Mouse (Mus musculus) MEL (cell line): ENCODE measurements around the gene Serpinf1. TPM values are rescaled to one million over a fixed set of nuclear protein-coding genes. Genes with fewer than 3 reads are reported as not detected.

ENCODE experiments used
- DNase-seq: peaks from one replicate; pipeline ENCODE4 v3.0.0; 2011; ENCODE audit warnings: low read depth, low spot score
- H3K27ac ChIP-seq: 2 replicates; pipeline ENCODE4 v1.5.1; 2012; ENCODE audit warnings: low read depth, mild to moderate bottlenecking, control low read depth, low read length, moderate library complexity; ENCODE audit not compliant: control insufficient read depth
- H3K27me3 ChIP-seq, 2 experiments: fragments of 150-350 bp in 1 of 2; sonication (generic) in 1 of 2; 2 replicates each; pipeline ENCODE4 v1.6.1; 2012; ENCODE audit warnings: low read length in 2 of 2, mild to moderate bottlenecking in 2 of 2, improper control_type of control experiment in 1 of 2, moderate library complexity in 1 of 2; ENCODE audit not compliant: insufficient read depth in 2 of 2, control insufficient read depth in 1 of 2
- H3K36me3 ChIP-seq, 2 experiments: 2 replicates each; pipeline ENCODE4 v1.6.1; 2012 to 2014; ENCODE audit warnings: low read length in 2 of 2, improper control_type of control experiment in 1 of 2, inconsistent platforms in 1 of 2, mild to moderate bottlenecking in 1 of 2; ENCODE audit not compliant: insufficient read depth in 2 of 2, control insufficient read depth in 1 of 2
- H3K4me1 ChIP-seq, 2 experiments: fragments of 150-350 bp in 1 of 2; sonication (generic) in 1 of 2; 2 replicates each; pipeline ENCODE4 v1.6.1; 2012; ENCODE audit warnings: low read length in 2 of 2, improper control_type of control experiment in 1 of 2, mild to moderate bottlenecking in 1 of 2; ENCODE audit not compliant: insufficient read depth in 2 of 2, control insufficient read depth in 1 of 2
- H3K4me3 ChIP-seq, 2 experiments: fragments of 150-350 bp in 1 of 2; sonication (generic) in 1 of 2; 2 replicates each; pipeline ENCODE4 v1.5.1; 2012; ENCODE audit warnings: low read depth in 2 of 2, low read length in 2 of 2, mild to moderate bottlenecking in 2 of 2, moderate library complexity in 2 of 2, control low read depth in 1 of 2, improper control_type of control experiment in 1 of 2; ENCODE audit not compliant: control insufficient read depth in 1 of 2, insufficient read depth in 1 of 2
- H3K79me2 ChIP-seq: 2 replicates; pipeline ENCODE4 v1.6.1; 2012; ENCODE audit warnings: mild to moderate bottlenecking, low read length, moderate library complexity; ENCODE audit not compliant: control insufficient read depth, poor library complexity, insufficient read depth
- H3K9ac ChIP-seq: 2 replicates; pipeline ENCODE4 v1.6.1; 2012; ENCODE audit warnings: low read depth, mild to moderate bottlenecking, control low read depth, low read length, moderate library complexity; ENCODE audit not compliant: control insufficient read depth, poor library complexity, severe bottlenecking
- H3K9me3 ChIP-seq: fragments of 150-350 bp; sonication (generic); replicated peaks from 2 replicates; pipeline ENCODE4 v1.6.1; 2012; ENCODE audit warnings: mild to moderate bottlenecking, low read length, improper control_type of control experiment, moderate library complexity; ENCODE audit not compliant: insufficient read depth
- BHLHE40 ChIP-seq: IDR thresholded peaks from 2 replicates; pipeline ENCODE4 v1.6.1; 2012; ENCODE audit warnings: low read depth, mild to moderate bottlenecking, inconsistent platforms, low read length, improper control_type of control experiment, borderline replicate concordance
- CHD1 ChIP-seq: IDR thresholded peaks from 2 replicates; pipeline ENCODE4 v1.6.1; 2012; ENCODE audit warnings: low read depth, mild to moderate bottlenecking, inconsistent platforms, low read length, improper control_type of control experiment
- E2F4 ChIP-seq: IDR thresholded peaks from 2 replicates; pipeline ENCODE4 v1.6.1; 2011; ENCODE audit warnings: low read depth, low read length, improper control_type of control experiment, borderline replicate concordance
- ELF1 ChIP-seq: IDR thresholded peaks from 2 replicates; pipeline ENCODE4 v1.6.1; 2014; ENCODE audit warnings: low read depth, mild to moderate bottlenecking, inconsistent platforms, low read length, improper control_type of control experiment, moderate library complexity
- EP300 ChIP-seq, 2 experiments: IDR thresholded peaks; 2 replicates each; pipeline ENCODE4 v1.6.1; 2011; ENCODE audit warnings: improper control_type of control experiment in 2 of 2, low read length in 2 of 2, low read depth in 1 of 2, mild to moderate bottlenecking in 1 of 2
- GABPA ChIP-seq: IDR thresholded peaks from 2 replicates; pipeline ENCODE4 v1.6.1; 2012; ENCODE audit warnings: low read depth, mild to moderate bottlenecking, inconsistent platforms, low read length, improper control_type of control experiment, moderate library complexity
- HCFC1 ChIP-seq: IDR thresholded peaks from 2 replicates; pipeline ENCODE4 v1.6.1; 2012; ENCODE audit warnings: low read depth, mild to moderate bottlenecking, inconsistent platforms, low read length, improper control_type of control experiment, moderate library complexity
- JUND ChIP-seq: IDR thresholded peaks from 2 replicates; pipeline ENCODE4 v1.6.1; 2011; ENCODE audit warnings: low read depth, mild to moderate bottlenecking, improper control_type of control experiment, low read length
- MAFK ChIP-seq: IDR thresholded peaks from 2 replicates; pipeline ENCODE4 v1.6.1; 2011; ENCODE audit warnings: low read depth, mild to moderate bottlenecking, low read length, improper control_type of control experiment, borderline replicate concordance
- MAX ChIP-seq: IDR thresholded peaks from 2 replicates; pipeline ENCODE4 v1.6.1; 2011; ENCODE audit warnings: low read length, improper control_type of control experiment
- MEF2A ChIP-seq: IDR thresholded peaks from 2 replicates; pipeline ENCODE4 v1.6.1; 2014; ENCODE audit warnings: low read depth, mild to moderate bottlenecking, inconsistent platforms, low read length, improper control_type of control experiment; ENCODE audit not compliant: poor library complexity, insufficient replicate concordance, severe bottlenecking; ENCODE audit errors: extremely low read depth
- MYB ChIP-seq: IDR thresholded peaks from 2 replicates; pipeline ENCODE4 v1.6.1; 2011; ENCODE audit warnings: mild to moderate bottlenecking, low read depth, low read length, improper control_type of control experiment
- NELFE ChIP-seq: IDR thresholded peaks from 2 replicates; pipeline ENCODE4 v1.6.1; 2011; ENCODE audit warnings: low read depth, low read length, improper control_type of control experiment
- NRF1 ChIP-seq: IDR thresholded peaks from 2 replicates; pipeline ENCODE4 v1.6.1; 2014; ENCODE audit warnings: low read depth, mild to moderate bottlenecking, inconsistent platforms, low read length, improper control_type of control experiment, moderate library complexity; ENCODE audit not compliant: poor library complexity, insufficient read depth, severe bottlenecking
- POLR2A ChIP-seq, 2 experiments: IDR thresholded peaks; 2 replicates each; pipeline ENCODE4 v1.6.1; 2011 to 2012; ENCODE audit warnings: low read length in 2 of 2, mild to moderate bottlenecking in 2 of 2, control low read depth in 1 of 2, improper control_type of control experiment in 1 of 2, low read depth in 1 of 2, moderate library complexity in 1 of 2; ENCODE audit not compliant: control insufficient read depth in 1 of 2, insufficient read depth in 1 of 2, poor library complexity in 1 of 2
- POLR2AphosphoS2 ChIP-seq: IDR thresholded peaks from 2 replicates; pipeline ENCODE4 v1.6.1; 2011; ENCODE audit warnings: low read length, improper control_type of control experiment
- POLR2AphosphoS5 ChIP-seq: IDR thresholded peaks from 2 replicates; pipeline ENCODE4 v1.6.1; 2012; ENCODE audit warnings: low read depth, borderline replicate concordance, mild to moderate bottlenecking, inconsistent platforms, low read length, moderate library complexity, mixed read lengths
- RCOR1 ChIP-seq: IDR thresholded peaks from 2 replicates; pipeline ENCODE4 v1.6.1; 2012; ENCODE audit warnings: low read depth, mild to moderate bottlenecking, inconsistent platforms, low read length, improper control_type of control experiment
- SIN3A ChIP-seq: IDR thresholded peaks from 2 replicates; pipeline ENCODE4 v1.6.1; 2012; ENCODE audit warnings: low read length, improper control_type of control experiment, inconsistent platforms
- TBP ChIP-seq: IDR thresholded peaks from 2 replicates; pipeline ENCODE4 v1.8.0; 2011; ENCODE audit warnings: low read depth, low read length, improper control_type of control experiment
- USF2 ChIP-seq, 2 experiments: IDR thresholded peaks; 2 replicates each; pipeline ENCODE4 v1.6.1; 2011 to 2012; ENCODE audit warnings: improper control_type of control experiment in 2 of 2, low read length in 2 of 2, borderline replicate concordance in 1 of 2, inconsistent platforms in 1 of 2, low read depth in 1 of 2, mild to moderate bottlenecking in 1 of 2; ENCODE audit not compliant: insufficient read depth in 1 of 2
- ZC3H11A ChIP-seq: IDR thresholded peaks from 2 replicates; pipeline ENCODE4 v1.6.1; 2012; ENCODE audit warnings: low read depth, mild to moderate bottlenecking, inconsistent platforms, low read length, improper control_type of control experiment
- ZKSCAN1 ChIP-seq: IDR thresholded peaks from 2 replicates; pipeline ENCODE4 v1.6.1; 2012; ENCODE audit warnings: low read depth, mild to moderate bottlenecking, inconsistent platforms, low read length, improper control_type of control experiment, moderate library complexity
- polyA plus RNA-seq, 2 experiments: library from polyadenylated mRNA; stranded (reverse) in 1 of 2; unstranded in 1 of 2; fragments of >175 nt in 1 of 2; fragments of >200 nt in 1 of 2; gene quantifications; 2 replicates each; pipeline versions ENCODE4 v1.2.1 to v1.2.4; 2012; ENCODE audit warnings: low replicate concordance in 2 of 2, low read depth in 1 of 2; ENCODE audit not compliant: insufficient read length in 2 of 2, insufficient read depth in 1 of 2, missing spikeins in 1 of 2
- total RNA-seq: library from RNA; depleted of rRNA; stranded (reverse); fragments of 300-350 nt; gene quantifications from 2 replicates; pipeline ENCODE4 v1.2.3, GENCODE M21; 2012

Serpinf1 gene
- total and polyA plus RNA-seq, 3 experiments = 0.36 TPM; not detected in 2

GRCm38 (mm10) chr11:75464417-75464816 lies 41.9 kb upstream of the Serpinf1 start:
- Histone ChIP-seq H3K9me3 (no peaks in the 10 kb centered on the region), H3K4me1 (peaks cover 0 to 15% of the 10 kb centered on the region in 2 experiments; a peak in 3 of 4 replicates), H3K4me3 (no peak overlapping the region), H3K79me2 (peaks cover 8% of the 10 kb centered on the region; the same call in 1 of the 2 replicates), H3K36me3 (peaks cover 0 to 11% of the 10 kb centered on the region in 2 experiments; a peak in 2 of 4 replicates), H3K27me3 (no peaks in the 10 kb centered on the region), H3K9ac (no peak overlapping the region), H3K27ac (no peak overlapping the region)
- no peak for DNase-seq
- TF ChIP-seq NRF1 (no peak), POLR2AphosphoS5 (no peak), POLR2AphosphoS2 (no peak), NELFE (no peak), USF2 (IDR thresholded peaks at IDR 0.05; ENCODE audit: borderline replicate concordance in 1 of 2, insufficient read depth in 1 of 2, low read depth in 1 of 2, low read length in 2 of 2) (no peak)

GRCm38 (mm10) chr11:75463624-75464023 lies 41.1 kb upstream of the Serpinf1 start:
- DNase-seq = no peak

GRCm38 (mm10) chr11:75462865-75463336 lies 40.4 kb upstream of the Serpinf1 start:
- peak overlapping the region; percentile 74 for H3K27ac ChIP-seq
- no peaks in the 10 kb centered on the region for H3K9me3 ChIP-seq
- peaks cover 4 to 27% of the 10 kb centered on the region in 2 experiments for H3K4me1 ChIP-seq
- peaks cover 8% of the 10 kb centered on the region; the same call in 1 of the 2 replicates for H3K79me2 ChIP-seq
- H3K4me3 ChIP-seq = peak overlapping the region; percentile 61 to 77
- H3K27me3 ChIP-seq = no peaks in the 10 kb centered on the region
- DNase-seq = peak; percentile 95
- H3K36me3 ChIP-seq = peaks cover 0 to 19% of the 10 kb centered on the region in 2 experiments; a peak in 2 of 4 replicates
- peak overlapping the region; percentile 77 for H3K9ac ChIP-seq
- peak; percentile 57; the same call in 1 of the 2 replicates for TF ChIP-seq TBP
- no peak for TF ChIP-seq CHD1
- peak; percentile 77; the same call in 1 of the 2 replicates for TF ChIP-seq SIN3A
- TF ChIP-seq MAX = no peak; the same call in 1 of the 2 replicates
- TF ChIP-seq POLR2A (IDR thresholded peaks at IDR 0.05; ENCODE audit: control insufficient read depth in 1 of 2, insufficient read depth in 1 of 2, low read depth in 1 of 2, low read length in 2 of 2, poor library complexity in 1 of 2) = peak in 1 of 2 experiments; percentile 55; a peak in 1 of 4 replicates
- TF ChIP-seq NRF1 = no peak
- TF ChIP-seq EP300 (IDR thresholded peaks at IDR 0.05; ENCODE audit: low read depth in 1 of 2, low read length in 2 of 2) = no peak
- TF ChIP-seq BHLHE40 = no peak
- TF ChIP-seq MYB = no peak
- TF ChIP-seq ZC3H11A = no peak
- TF ChIP-seq E2F4 = no peak
- TF ChIP-seq NELFE = peak; percentile 12; the same call in 1 of the 2 replicates
- TF ChIP-seq ZKSCAN1 = no peak
- TF ChIP-seq HCFC1 = peak; percentile 29; the same call in 1 of the 2 replicates
- TF ChIP-seq GABPA = no peak; the same call in 1 of the 2 replicates
- no peak for TF ChIP-seq MEF2A
- TF ChIP-seq MAFK = peak; percentile 53; the same call in 1 of the 2 replicates
- no peak for TF ChIP-seq JUND
- no peak for TF ChIP-seq RCOR1
- no peak for TF ChIP-seq ELF1

More at GRCm38 (mm10) chr11:75463624-75464023, 41.1 kb upstream of the Serpinf1 start:
- Histone ChIP-seq H3K9ac (no peak overlapping the region; the same call in 1 of the 2 replicates), H3K27me3 (no peaks in the 10 kb centered on the region), H3K36me3 (peaks cover 0 to 18% of the 10 kb centered on the region in 2 experiments; a peak in 2 of 4 replicates), H3K9me3 (no peaks in the 10 kb centered on the region), H3K79me2 (peaks cover 8% of the 10 kb centered on the region; the same call in 1 of the 2 replicates), H3K4me1 (peaks cover 2 to 22% of the 10 kb centered on the region in 2 experiments; a peak in 3 of 4 replicates), H3K27ac (peak overlapping the region; percentile 49; the same call in 1 of the 2 replicates), H3K4me3 (no peak overlapping the region)
- TF ChIP-seq GABPA = no peak
- TF ChIP-seq EP300 (IDR thresholded peaks at IDR 0.05; ENCODE audit: low read depth in 1 of 2, low read length in 2 of 2) = no peak
